Mouse (Mus musculus): ENCODE measurements at regions not wholly inside any gene's neighbourhood (a gene's known extent, or its start where the extent isn't known, plus 50 kb on each side); places are given as distances from the start of the nearest gene placed in this dataset.
"Not testable (repeated sequence)": the region's sequence is repeated elsewhere in the genome, so short reads cannot be mapped to it uniquely, and the experiment has no call there.

- DNase-seq (ENCODE audit: low read depth in 2 of 2, low spot score in 2 of 2) = no peak
Observed at GRCm38 (mm10) chr1:73645011-73645410, 479.2 kb downstream of the Tns1 start.

- no peak for DNase-seq (ENCODE audit: low read depth in 2 of 2, low spot score in 2 of 2)
Observed at GRCm38 (mm10) chr1:73644394-73644793, 479.9 kb downstream of the Tns1 start.

GRCm38 (mm10) chr1:73643431-73643830 lies 480.8 kb downstream of the Tns1 start:
- no peak for DNase-seq (ENCODE audit: low read depth in 2 of 2, low spot score in 2 of 2)

- no peak for DNase-seq (ENCODE audit: low read depth in 2 of 2, low spot score in 2 of 2)
Observed at GRCm38 (mm10) chr1:73642691-73643109, 481.5 kb downstream of the Tns1 start.

GRCm38 (mm10) chr1:73641456-73641855 lies 482.8 kb downstream of the Tns1 start:
- no peak for DNase-seq (ENCODE audit: low read depth in 2 of 2, low spot score in 2 of 2)

- no peak for DNase-seq (ENCODE audit: low read depth in 2 of 2, low spot score in 2 of 2)
Observed at GRCm38 (mm10) chr1:73640726-73641451, 483.4 kb downstream of the Tns1 start.

GRCm38 (mm10) chr1:73635709-73636108 lies 488.5 kb downstream of the Tns1 start:
- DNase-seq (ENCODE audit: low read depth in 2 of 2, low spot score in 2 of 2) = no peak

- no peak for DNase-seq (ENCODE audit: low read depth in 2 of 2, low spot score in 2 of 2)
Observed at GRCm38 (mm10) chr1:73634871-73635270, 489.4 kb downstream of the Tns1 start.

GRCm38 (mm10) chr1:73633071-73633470 lies 491.2 kb downstream of the Tns1 start:
- no peak for DNase-seq (ENCODE audit: low read depth in 2 of 2, low spot score in 2 of 2)

- DNase-seq (ENCODE audit: low read depth in 2 of 2, low spot score in 2 of 2) = no peak
Observed at GRCm38 (mm10) chr1:73630363-73630762, 493.9 kb downstream of the Tns1 start.

- no peak for DNase-seq (ENCODE audit: low read depth in 2 of 2, low spot score in 2 of 2)
Observed at GRCm38 (mm10) chr1:73625365-73625764, 498.9 kb downstream of the Tns1 start.

- not testable (repeated sequence) for DNase-seq (ENCODE audit: low read depth in 2 of 2, low spot score in 2 of 2)
Observed at GRCm38 (mm10) chr1:73621121-73621520, 503.1 kb downstream of the Tns1 start.

- no peak for DNase-seq (ENCODE audit: low read depth in 2 of 2, low spot score in 2 of 2)
Observed at GRCm38 (mm10) chr1:73618551-73619170, 505.6 kb downstream of the Tns1 start.

GRCm38 (mm10) chr1:73593653-73594385 lies 530.4 kb downstream of the Tns1 start:
- DNase-seq (ENCODE audit: low read depth in 2 of 2, low spot score in 2 of 2) = no peak

- DNase-seq (ENCODE audit: low read depth in 2 of 2, low spot score in 2 of 2) = no peak
Observed at GRCm38 (mm10) chr1:73591342-73592099, 532.7 kb downstream of the Tns1 start.

- DNase-seq (ENCODE audit: low read depth in 2 of 2, low spot score in 2 of 2) = no peak
Observed at GRCm38 (mm10) chr1:73579680-73580079, 544.6 kb downstream of the Tns1 start.

GRCm38 (mm10) chr1:73577019-73577418 lies 547.2 kb downstream of the Tns1 start:
- DNase-seq (ENCODE audit: low read depth in 2 of 2, low spot score in 2 of 2) = no peak

GRCm38 (mm10) chr1:73575694-73576093 lies 548.6 kb downstream of the Tns1 start:
- no peak for DNase-seq (ENCODE audit: low read depth in 2 of 2, low spot score in 2 of 2)

- no peak for DNase-seq (ENCODE audit: low read depth in 2 of 2, low spot score in 2 of 2)
Observed at GRCm38 (mm10) chr1:73570944-73571343, 553.3 kb downstream of the Tns1 start.

- DNase-seq (ENCODE audit: low read depth in 2 of 2, low spot score in 2 of 2) = no peak
Observed at GRCm38 (mm10) chr1:73566770-73567169, 551.1 kb upstream of the Tnp1 start.

GRCm38 (mm10) chr1:73560594-73560993 lies 544.9 kb upstream of the Tnp1 start:
- no peak for DNase-seq (ENCODE audit: low read depth in 2 of 2, low spot score in 2 of 2)

Data from CD8-positive naive resting alpha-beta T cell, adult 2 months (primary cell).